Mouse (Mus musculus) testis, adult 2 months (tissue): ENCODE data around the gene Sgsm3. TPM values are rescaled to one million over a fixed set of nuclear protein-coding genes. Genes with fewer than 3 reads are reported as not detected.
A peak's percentile ranks its signal among the peaks of the same experiment; 100 is the strongest.

Experiments
- H3K27ac ChIP-seq: fragments of 200-500 bp; 2 replicates; pipeline ENCODE4 v1.5.1; 2012; ENCODE audit warnings: low read depth, low read length; ENCODE audit not compliant: control insufficient read depth, insufficient read depth
- H3K27me3 ChIP-seq: fragments of 200-500 bp; 2 replicates; pipeline ENCODE4 v1.6.1; 2012; ENCODE audit warnings: mild to moderate bottlenecking, low read length, moderate library complexity; ENCODE audit not compliant: control insufficient read depth, insufficient read depth
- H3K36me3 ChIP-seq: fragments of 200-500 bp; 2 replicates; pipeline ENCODE4 v1.6.1; 2012; ENCODE audit warnings: mild to moderate bottlenecking, low read length; ENCODE audit not compliant: control insufficient read depth, insufficient read depth
- H3K4me1 ChIP-seq: fragments of 200-500 bp; 2 replicates; pipeline ENCODE4 v1.6.1; 2012; ENCODE audit warnings: low read length; ENCODE audit not compliant: control insufficient read depth, insufficient read depth
- H3K4me3 ChIP-seq: fragments of 200-500 bp; 2 replicates; pipeline ENCODE4 v1.5.1; 2012; ENCODE audit warnings: low read depth, mild to moderate bottlenecking, low read length, moderate library complexity, mixed read lengths; ENCODE audit not compliant: control insufficient read depth
- CTCF ChIP-seq: fragments of 200-500 bp; IDR thresholded peaks from 2 replicates; pipeline ENCODE4 v1.5.1; 2012; ENCODE audit warnings: low read depth, mild to moderate bottlenecking, inconsistent platforms, low read length, moderate library complexity; ENCODE audit not compliant: control insufficient read depth, insufficient read depth, insufficient replicate concordance
- POLR2A ChIP-seq: fragments of 200-500 bp; IDR thresholded peaks from 2 replicates; pipeline ENCODE4 v1.6.1; 2012; ENCODE audit warnings: low read depth, mild to moderate bottlenecking, inconsistent platforms, low read length, moderate library complexity; ENCODE audit not compliant: control insufficient read depth
- polyA plus RNA-seq: library from polyadenylated mRNA; depleted of rRNA; stranded (reverse); fragments of >200 nt; gene quantifications from 2 replicates; pipeline ENCODE4 v1.2.3, GENCODE M21; 2012

The Sgsm3 gene
- polyA plus RNA-seq, 1 experiment, result 79.5 TPM

- no peaks in the 10 kb centered on the region; the same call in 1 of the 2 replicates for H3K36me3 ChIP-seq
- TF ChIP-seq CTCF, result no peak
- TF ChIP-seq POLR2A, result no peak
- H3K27ac ChIP-seq, result no peak overlapping the region
Measured at GRCm38 (mm10) chr15:81023842-81024241, 46.3 kb downstream of the Sgsm3 start.

GRCm38 (mm10) chr15:81026901-81027300 lies 49.3 kb downstream of the Sgsm3 start:
- TF ChIP-seq CTCF (no peak), POLR2A (no peak)
- no peak overlapping the region for H3K4me3 ChIP-seq
- no peaks in the 10 kb centered on the region for H3K36me3 ChIP-seq

More at GRCm38 (mm10) chr15:81023842-81024241, 46.3 kb downstream of the Sgsm3 start:
- Histone ChIP-seq H3K4me3 (no peak overlapping the region), H3K4me1 (peaks cover 4% of the 10 kb centered on the region; the same call in 1 of the 2 replicates), H3K27me3 (no peaks in the 10 kb centered on the region)

DNA sequence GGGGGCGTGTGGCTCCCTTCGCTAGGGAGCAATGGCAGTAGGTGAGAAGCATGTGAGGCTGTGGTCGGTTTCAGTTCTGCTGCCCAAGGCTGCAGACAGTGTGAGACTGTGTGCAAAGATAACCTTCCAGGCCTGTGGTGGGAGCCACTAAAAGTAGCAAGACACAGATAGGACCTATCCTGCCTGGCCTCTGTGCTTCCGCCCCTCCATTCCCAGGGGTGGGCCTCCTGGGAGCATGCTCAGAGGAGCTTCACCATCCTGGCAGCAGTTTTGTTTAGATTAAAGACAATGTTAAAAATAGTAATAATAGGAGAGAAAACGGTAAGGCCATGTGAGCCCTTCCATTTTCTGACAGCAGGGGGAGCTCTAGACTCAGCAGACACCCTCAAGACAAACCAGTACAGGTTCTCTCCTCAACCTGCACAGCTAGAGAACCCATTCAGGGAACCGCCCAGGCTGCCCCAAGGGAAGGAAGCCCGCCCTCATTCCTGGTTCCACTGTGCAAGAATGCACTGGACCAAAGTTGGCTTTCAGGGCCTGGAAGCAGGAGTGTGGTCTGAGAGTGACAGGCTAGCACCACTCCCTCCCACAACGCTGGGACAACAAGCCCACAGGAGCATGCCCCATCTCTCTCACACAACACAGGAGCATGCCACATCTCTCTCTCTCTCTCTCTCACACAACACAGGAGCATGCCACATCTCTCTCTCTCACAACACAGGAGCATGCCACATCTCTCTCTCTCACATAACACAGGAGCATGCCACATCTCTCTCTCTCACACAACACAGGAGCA lies 50.0 kb downstream of the Sgsm3 start:
- Histone ChIP-seq H3K4me3 (no peak overlapping the region), H3K27ac (no peak overlapping the region), H3K36me3 (no peaks in the 10 kb centered on the region), H3K4me1 (peaks cover 2% of the 10 kb centered on the region; the same call in 1 of the 2 replicates), H3K27me3 (no peaks in the 10 kb centered on the region)
- TF ChIP-seq POLR2A (no peak), CTCF (peak; percentile 20; the same call in 1 of the 2 replicates)

More at GRCm38 (mm10) chr15:81026901-81027300, 49.3 kb downstream of the Sgsm3 start:
- H3K4me1 ChIP-seq, result peaks cover 2% of the 10 kb centered on the region; the same call in 1 of the 2 replicates
- no peak overlapping the region for H3K27ac ChIP-seq
- no peaks in the 10 kb centered on the region for H3K27me3 ChIP-seq

DNA sequence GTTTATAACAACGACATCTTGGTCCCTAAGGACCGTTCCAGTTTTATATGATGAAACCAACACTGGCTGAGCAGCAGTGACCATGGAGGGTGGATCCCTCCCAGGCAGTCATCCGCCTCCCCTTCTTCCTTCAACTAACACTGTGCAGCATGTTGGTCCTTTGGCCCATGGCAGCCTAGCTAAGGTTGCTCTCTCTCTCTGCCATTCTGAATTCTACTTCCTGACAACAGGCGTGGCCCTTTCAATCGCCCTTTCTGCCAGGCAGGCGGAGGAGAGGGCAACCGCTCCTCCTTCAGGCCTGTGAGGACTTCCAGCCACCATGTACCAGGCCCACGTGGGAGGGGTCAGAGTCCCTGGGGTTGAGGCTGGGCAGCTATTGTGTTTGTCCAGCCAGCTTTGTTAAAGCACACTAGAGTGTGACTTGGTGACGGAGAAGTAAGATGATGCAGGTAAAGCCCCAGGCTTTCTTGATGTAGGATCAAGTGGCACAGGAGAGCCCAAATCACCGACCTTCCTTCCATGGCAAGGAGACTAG lies 53.4 kb downstream of the Sgsm3 start:
- Histone ChIP-seq H3K4me1 (peaks cover 2% of the 10 kb centered on the region; the same call in 1 of the 2 replicates), H3K27ac (no peak overlapping the region)

GRCm38 (mm10) chr15:81031611-81032010 lies 54.0 kb downstream of the Sgsm3 start:
- Histone ChIP-seq H3K27me3 (no peaks in the 10 kb centered on the region), H3K36me3 (no peaks in the 10 kb centered on the region), H3K4me1 (peaks cover 2% of the 10 kb centered on the region; the same call in 1 of the 2 replicates), H3K27ac (no peak overlapping the region), H3K4me3 (no peak overlapping the region)
- no peak for TF ChIP-seq POLR2A
- TF ChIP-seq CTCF, result no peak

More for the DNA sequence above, 53.4 kb downstream of the Sgsm3 start:
- no peaks in the 10 kb centered on the region for H3K27me3 ChIP-seq
- TF ChIP-seq CTCF, result no peak
- TF ChIP-seq POLR2A, result no peak
- no peak overlapping the region for H3K4me3 ChIP-seq
- no peaks in the 10 kb centered on the region for H3K36me3 ChIP-seq

- H3K27ac ChIP-seq, result no peak overlapping the region
- no peaks in the 10 kb centered on the region for H3K4me1 ChIP-seq
- TF ChIP-seq POLR2A, result no peak
- TF ChIP-seq CTCF, result no peak
- no peaks in the 10 kb centered on the region for H3K27me3 ChIP-seq
- H3K36me3 ChIP-seq, result no peaks in the 10 kb centered on the region
- H3K4me3 ChIP-seq, result no peak overlapping the region
Measured at GRCm38 (mm10) chr15:81032941-81033629, 55.5 kb downstream of the Sgsm3 start.

DNA sequence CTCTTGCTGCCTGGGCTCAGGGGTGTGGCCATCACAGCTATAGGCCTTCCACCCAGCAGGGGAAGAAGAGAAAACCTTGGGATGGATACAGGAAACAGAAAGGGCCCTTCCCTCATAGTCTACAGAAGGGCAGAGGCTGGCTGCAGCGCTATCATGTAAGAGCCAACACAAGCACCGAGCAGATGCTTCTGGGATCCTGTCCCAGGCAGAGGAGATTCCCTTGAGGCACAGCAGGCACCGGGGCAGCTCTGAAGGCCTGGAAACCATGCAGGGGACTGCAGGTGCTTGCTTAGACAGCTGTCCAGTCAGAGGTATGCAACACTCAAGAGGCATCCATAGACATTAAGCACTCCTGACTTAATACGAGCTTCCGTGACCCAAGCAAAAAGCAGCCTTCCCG lies 56.6 kb downstream of the Sgsm3 start:
- Histone ChIP-seq H3K4me1 (no peaks in the 10 kb centered on the region), H3K36me3 (no peaks in the 10 kb centered on the region), H3K4me3 (no peak overlapping the region), H3K27me3 (no peaks in the 10 kb centered on the region), H3K27ac (no peak overlapping the region)
- no peak for TF ChIP-seq CTCF
- TF ChIP-seq POLR2A, result no peak
